In the genomic region with DNA sequence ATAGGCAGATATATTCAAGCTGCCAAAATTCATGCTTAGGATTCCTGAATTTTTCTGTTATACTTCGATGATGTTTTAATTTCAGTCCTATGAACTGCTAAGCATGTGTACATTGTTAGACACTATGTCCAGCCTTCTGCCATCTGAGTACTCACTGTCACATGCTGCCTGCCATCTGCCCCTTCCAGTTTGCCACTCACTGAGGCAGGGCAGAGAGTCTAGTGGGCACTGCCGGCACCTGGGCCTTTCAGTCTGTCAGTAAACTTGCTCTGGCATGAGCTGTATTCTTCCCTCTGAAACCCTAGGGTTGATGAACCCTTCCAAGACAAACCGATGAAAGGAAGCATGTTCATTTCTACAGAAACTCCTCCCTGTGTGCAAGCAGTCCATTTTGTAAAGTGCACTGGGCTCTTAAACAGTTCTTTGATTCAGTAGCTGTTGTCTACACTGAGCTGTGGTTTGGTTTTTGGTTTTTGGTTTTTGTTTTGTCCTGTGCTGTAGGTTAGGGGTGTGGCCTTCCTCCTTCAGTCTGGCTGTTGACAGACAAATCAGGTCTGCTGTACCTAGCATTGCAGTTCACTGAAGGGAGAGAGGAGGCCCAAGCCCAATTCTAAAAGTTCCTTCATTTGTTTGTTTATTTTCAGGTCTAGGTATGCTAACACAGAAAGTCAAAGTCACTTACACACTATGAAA, we compare ENCODE assay signal across 16 mouse cellular contexts. TPM values are rescaled to one million over a fixed set of nuclear protein-coding genes. Genes with fewer than 3 reads are reported as not detected.
DNase-seq lines count a peak whose midpoint lies in the region; ATAC-seq lines count a peak whose summit lies in the region.
"Had no signal": no experiment of that assay in that cellular context is flagged by ENCODE, and none has a peak within 500 bp of the region (broad histone marks: within the 10 kb centered on the region; RNA-seq: fewer than 3 reads in every experiment).

No protein-coding gene starts in this region.

- no peak for ATAC-seq in heart, embryonic 15.5 days (replicated peaks; ENCODE audit: insufficient number of reproducible peaks, insufficient read depth, low FRiP score, low read depth)
- ATAC-seq: Patski had no signal

- H3K9ac ChIP-seq in heart, embryonic 15.5 days: no peak overlapping the region
- H3K9ac ChIP-seq: hindbrain, embryonic 12.5 days had no signal

- no peak overlapping the region for H3K4me2 ChIP-seq in heart, embryonic 15.5 days
- H3K4me2 ChIP-seq: hindbrain, embryonic 12.5 days had no signal

- intact Hi-C loops in heart, postnatal 14 days (cut with DNase I): no loop called here

- H3K4me1 ChIP-seq in heart, embryonic 15.5 days (replicated peaks): peaks cover 46% of the 10 kb centered on the region

- H3K9me3 ChIP-seq in heart, embryonic 15.5 days (replicated peaks): no peaks in the 10 kb centered on the region
- H3K9me3 ChIP-seq: embryonic facial prominence, embryonic 10.5 days; hindbrain, embryonic 12.5 days had no signal

- no peaks in the 10 kb centered on the region for H3K27me3 ChIP-seq in heart, embryonic 15.5 days
- H3K27me3 ChIP-seq: hindbrain, embryonic 12.5 days; Patski had no signal

- no peak for DNase-seq in heart, postnatal 14 days
- peak; percentile 30 for DNase-seq in 416B (ENCODE audit: low read depth)
- DNase-seq in T-cell, adult 2 months (ENCODE audit: low spot score): peak; percentile 18
- peak; percentile 51 to 54 for DNase-seq in cerebellum, postnatal 36 days
- no peak for DNase-seq in urinary bladder, postnatal 4 days (ENCODE audit: low spot score in 2 of 2)
- DNase-seq in adrenal gland, postnatal 14 days: no peak
- DNase-seq: gastrocnemius, postnatal 36 days; kidney, adult 2 months; kidney, postnatal 36 days; layer of hippocampus, postnatal 36 days; lung, adult 2 months; thymus, adult 18-20 months had no signal

- 62% methylated on average over 3 of the region's 3 CpGs for WGBS in heart, embryonic 15.5 days

- H3K27ac ChIP-seq in heart, embryonic 15.5 days: peak overlapping the region; percentile 24; the same call in 1 of the 2 replicates
- H3K27ac ChIP-seq: embryonic facial prominence, embryonic 10.5 days; hindbrain, embryonic 12.5 days had no signal

- H3K36me3 ChIP-seq in heart, embryonic 15.5 days: no peaks in the 10 kb centered on the region
- H3K36me3 ChIP-seq: embryonic facial prominence, embryonic 10.5 days; hindbrain, embryonic 12.5 days had no signal

- H3K4me3 ChIP-seq in heart, embryonic 15.5 days: no peak overlapping the region
- H3K4me3 ChIP-seq: embryonic facial prominence, embryonic 10.5 days; hindbrain, embryonic 12.5 days had no signal

RNA-seq across cellular contexts. Expression of gene Rassf8, which starts 55.4 kb away (rescaled TPM):
- polyA plus RNA-seq in heart, embryonic 15.5 days (2015; fragmentation: Nextera tagmentation; extraction: Ambion mirVana): 10.5 and 12.0 TPM in 2 replicates
- 10 to 100 TPM; 58.2 to 58.4 TPM for total RNA-seq in heart, postnatal 14 days (2021)
- total RNA-seq in adrenal gland, postnatal 14 days (2021): 76.6 and 87.4 TPM in 2 replicates

Comparison
In these comparisons a context has a peak if more than half of its experiments do, and no peak if none do; other contexts are left out.
1. DNase-seq: peak in 416B (single experiment), T-cell, adult 2 months (single experiment) and cerebellum, postnatal 36 days (2 of 2); none in heart, postnatal 14 days (0 of 2), urinary bladder, postnatal 4 days (0 of 2) and adrenal gland, postnatal 14 days (single experiment).